Mouse (Mus musculus): ENCODE data around the gene Agrp. TPM values are rescaled to one million over a fixed set of nuclear protein-coding genes. Genes with fewer than 3 reads are reported as not detected.

The Agrp gene
- total and polyA plus RNA-seq, 2 experiments from 2014 or later: 0.53 TPM; not detected in 1

DNA sequence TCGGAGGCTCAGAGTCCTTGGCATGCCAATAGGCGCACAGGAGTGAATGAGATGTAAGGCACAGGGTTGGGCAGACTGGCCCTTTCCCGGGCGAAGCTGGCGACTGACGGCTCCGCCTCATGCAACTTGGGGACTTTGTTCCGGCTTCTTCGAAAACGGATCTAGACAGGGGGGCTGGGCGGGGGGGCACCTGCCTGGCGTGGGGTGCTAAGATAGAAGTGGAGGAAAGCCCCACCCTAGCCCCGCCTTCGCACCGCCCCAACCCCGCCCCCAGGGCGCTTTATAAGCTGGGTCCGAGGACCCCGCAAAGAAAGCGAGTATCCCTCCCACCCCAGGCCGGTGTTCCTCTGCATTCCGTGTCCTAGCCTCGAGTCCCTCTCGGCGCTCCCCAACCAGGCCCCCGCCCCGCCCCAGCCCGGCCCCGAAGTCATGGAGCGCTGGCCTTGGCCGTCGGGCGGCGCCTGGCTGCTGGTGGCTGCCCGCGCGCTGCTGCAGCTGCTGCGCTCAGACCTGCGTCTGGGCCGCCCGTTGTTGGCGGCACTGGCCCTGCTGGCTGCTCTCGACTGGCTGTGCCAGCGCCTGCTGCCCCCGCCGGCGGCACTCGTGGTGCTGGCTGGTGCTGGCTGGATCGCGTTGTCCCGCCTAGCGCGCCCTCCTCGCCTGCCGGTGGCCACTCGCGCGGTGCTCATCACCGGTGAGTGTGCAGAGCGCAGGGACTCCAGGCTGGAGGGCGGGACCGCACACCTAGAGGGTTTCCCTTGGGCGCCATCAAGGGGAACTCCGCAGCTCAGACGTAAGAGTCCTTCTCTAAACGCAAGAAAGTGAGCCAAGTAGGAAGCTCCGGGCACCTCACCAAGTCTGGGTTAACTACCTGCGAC lies 118.5 kb downstream of the Agrp start, which contains the start of gene Hsd11b2:
Hsd11b2 (plus strand) TSS at position 320 of the 878 bp plus-strand sequence.
- Histone ChIP-seq H3K9me3 (replicated peaks; ENCODE audit: control insufficient read depth, low read length) (no peaks in the 10 kb centered on the region), H3K4me3 (ENCODE audit: low read depth, low read length) (peak within 1 kb of the TSS; percentile 52), H3K4me2 (ENCODE audit: low read depth, low read length) (peak within 1 kb of the TSS; percentile 85), H3K4me1 (ENCODE audit: control insufficient read depth, insufficient read depth) (peaks cover 23% of the 10 kb centered on the region), H3K27me3 (ENCODE audit: control insufficient read depth, insufficient read depth, low read length) (peaks cover 39% of the 10 kb centered on the region), H3K27ac (ENCODE audit: low read depth) (no peak within 1 kb of the TSS), H3K36me3 (replicated peaks; ENCODE audit: control insufficient read depth, insufficient read depth, low read length) (peaks cover 16% of the 10 kb centered on the region; the same call in 1 of the 2 replicates), H3K9ac (replicated peaks; ENCODE audit: low read depth, low read length) (peak within 1 kb of the TSS; percentile 52)
- DNase-seq (ENCODE audit: low spot score) (no peak), ATAC-seq (ENCODE audit: insufficient read depth, low read depth) (peak; percentile 31)
- WGBS: 1% methylated on average over 64 of the region's 68 CpGs
- TF ChIP-seq CTCF (IDR thresholded peaks at IDR 0.05; ENCODE audit: low read depth): no peak
- no peak for TF ChIP-seq EP300 (IDR thresholded peaks at IDR 0.05; ENCODE audit: low read depth)

DNA sequence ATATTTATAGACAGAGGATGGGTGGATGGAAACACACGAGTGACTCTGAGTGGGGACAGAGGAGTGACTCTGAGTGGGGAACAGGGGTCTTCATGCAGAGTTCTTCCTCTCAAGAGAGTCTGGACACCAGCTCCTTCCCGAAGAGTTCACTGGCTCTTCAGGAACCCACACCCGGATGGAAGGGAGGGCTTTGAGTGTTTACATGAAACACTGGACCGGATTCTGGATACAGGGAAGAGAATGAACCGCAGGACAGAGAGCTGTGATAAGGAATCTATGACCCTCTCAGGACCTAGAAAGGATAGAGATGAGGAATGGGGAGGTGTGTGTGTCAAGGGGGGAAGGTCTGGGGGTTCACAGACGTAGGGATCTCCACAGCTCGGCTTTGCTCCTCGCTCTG lies 119.8 kb downstream of the Agrp start:
- H3K4me1 ChIP-seq (ENCODE audit: control insufficient read depth, insufficient read depth): peaks cover 23% of the 10 kb centered on the region
- H3K27me3 ChIP-seq (ENCODE audit: control insufficient read depth, insufficient read depth, low read length): peaks cover 39% of the 10 kb centered on the region
- WGBS: 37% methylated on average over 8 of the region's 8 CpGs
- H3K4me2 ChIP-seq (ENCODE audit: low read depth, low read length): no peak overlapping the region
- no peak overlapping the region for H3K9ac ChIP-seq (replicated peaks; ENCODE audit: low read depth, low read length)
- no peak overlapping the region for H3K27ac ChIP-seq (ENCODE audit: low read depth)
- no peaks in the 10 kb centered on the region for H3K9me3 ChIP-seq (replicated peaks; ENCODE audit: control insufficient read depth, low read length)
- 0 out of 2 replicates have a peak, but pooled peaks cover 3% of the 10 kb centered on the region for H3K36me3 ChIP-seq (replicated peaks; ENCODE audit: control insufficient read depth, insufficient read depth, low read length)
- no peak overlapping the region for H3K4me3 ChIP-seq (ENCODE audit: low read depth, low read length)
- DNase-seq (ENCODE audit: low spot score) (no peak), ATAC-seq (ENCODE audit: insufficient read depth, low read depth) (no peak)
- TF ChIP-seq EP300 (IDR thresholded peaks at IDR 0.05; ENCODE audit: low read depth): no peak
- TF ChIP-seq CTCF (IDR thresholded peaks at IDR 0.05; ENCODE audit: low read depth): no peak

MicroRNA genes within 50 kb of the gene (microRNA counts, 519-probe panel; counts per million panel counts)
- not detected for microRNA mmu-miR-1966

Small RNA genes within 50 kb of the gene (microRNA-seq; reads per million reads assigned to microRNA genes)
- gene Mir1966: not detected

Other genes with a start within 250 kb of the Agrp start
- not detected in 2 replicates for gene Kctd19, start 223.9 kb downstream of the Agrp start, total RNA-seq (2014; rRNA removed; ENCODE audit: low replicate concordance)
- not detected in 2 replicates for gene Kctd19, start 223.9 kb downstream of the Agrp start, polyA plus RNA-seq (2015; fragmentation: Nextera tagmentation; extraction: Ambion mirVana)
- gene Lrrc36, start 223.8 kb downstream of the Agrp start, total RNA-seq (2014; rRNA removed; ENCODE audit: low replicate concordance): 0.23 TPM in 1 of 2 replicates, not detected in the other
- 0.36 and 0.56 TPM in 2 replicates for gene Lrrc36, start 223.8 kb downstream of the Agrp start, polyA plus RNA-seq (2015; fragmentation: Nextera tagmentation; extraction: Ambion mirVana)
- gene Tppp3, start 165.9 kb downstream of the Agrp start, total RNA-seq (2014; rRNA removed; ENCODE audit: low replicate concordance): 12.9 and 19.8 TPM in 2 replicates
- 37.8 and 42.3 TPM in 2 replicates for gene Tppp3, start 165.9 kb downstream of the Agrp start, polyA plus RNA-seq (2015; fragmentation: Nextera tagmentation; extraction: Ambion mirVana)
- 37.8 and 56.2 TPM in 2 replicates for gene Zdhhc1, start 140.5 kb downstream of the Agrp start, total RNA-seq (2014; rRNA removed; ENCODE audit: low replicate concordance)
- 19.1 TPM in 2 replicates for gene Zdhhc1, start 140.5 kb downstream of the Agrp start, polyA plus RNA-seq (2015; fragmentation: Nextera tagmentation; extraction: Ambion mirVana)
- not detected in 2 replicates for gene Hsd11b2, start 118.6 kb downstream of the Agrp start, total RNA-seq (2014; rRNA removed; ENCODE audit: low replicate concordance)
- gene Hsd11b2, start 118.6 kb downstream of the Agrp start, polyA plus RNA-seq (2015; fragmentation: Nextera tagmentation; extraction: Ambion mirVana): 0.18 and 0.25 TPM in 2 replicates
- 52.1 and 60.8 TPM in 2 replicates for gene Atp6v0d1, start 71.3 kb downstream of the Agrp start, total RNA-seq (2014; rRNA removed; ENCODE audit: low replicate concordance)
- gene Atp6v0d1, start 71.3 kb downstream of the Agrp start, polyA plus RNA-seq (2015; fragmentation: Nextera tagmentation; extraction: Ambion mirVana): 57.5 and 58.9 TPM in 2 replicates
- 10.6 and 15.9 TPM in 2 replicates for gene Ripor1, start 32.1 kb downstream of the Agrp start, total RNA-seq (2014; rRNA removed; ENCODE audit: low replicate concordance)
- gene Ripor1, start 32.1 kb downstream of the Agrp start, polyA plus RNA-seq (2015; fragmentation: Nextera tagmentation; extraction: Ambion mirVana): 21.2 and 22.2 TPM in 2 replicates
- 13.7 and 21.3 TPM in 2 replicates for gene Ctcf, start 825 bp downstream of the Agrp start, total RNA-seq (2014; rRNA removed; ENCODE audit: low replicate concordance)
- gene Ctcf, start 825 bp downstream of the Agrp start, polyA plus RNA-seq (2015; fragmentation: Nextera tagmentation; extraction: Ambion mirVana): 42.0 and 42.3 TPM in 2 replicates
- gene Carmil2, start 48.9 kb upstream of the Agrp start, total RNA-seq (2014; rRNA removed; ENCODE audit: low replicate concordance): 1.3 and 1.4 TPM in 2 replicates
- gene Carmil2, start 48.9 kb upstream of the Agrp start, polyA plus RNA-seq (2015; fragmentation: Nextera tagmentation; extraction: Ambion mirVana): 0.05 and 0.10 TPM in 2 replicates
- 8.7 and 12.8 TPM in 2 replicates for gene Acd, start 63.7 kb upstream of the Agrp start, total RNA-seq (2014; rRNA removed; ENCODE audit: low replicate concordance)
- gene Acd, start 63.7 kb upstream of the Agrp start, polyA plus RNA-seq (2015; fragmentation: Nextera tagmentation; extraction: Ambion mirVana): 29.1 and 32.1 TPM in 2 replicates
- gene Pard6a, start 63.8 kb upstream of the Agrp start, total RNA-seq (2014; rRNA removed; ENCODE audit: low replicate concordance): 14.0 and 15.5 TPM in 2 replicates
- gene Pard6a, start 63.8 kb upstream of the Agrp start, polyA plus RNA-seq (2015; fragmentation: Nextera tagmentation; extraction: Ambion mirVana): 16.7 and 18.5 TPM in 2 replicates
- gene 4933405L10Rik, start 70.3 kb upstream of the Agrp start, total RNA-seq (2014; rRNA removed; ENCODE audit: low replicate concordance): not detected in 2 replicates
- gene 4933405L10Rik, start 70.3 kb upstream of the Agrp start, polyA plus RNA-seq (2015; fragmentation: Nextera tagmentation; extraction: Ambion mirVana): not detected in 2 replicates
- 1.1 and 11.1 TPM in 2 replicates for gene Enkd1, start 70.8 kb upstream of the Agrp start, total RNA-seq (2014; rRNA removed; ENCODE audit: low replicate concordance)
- 4.0 and 5.9 TPM in 2 replicates for gene Enkd1, start 70.8 kb upstream of the Agrp start, polyA plus RNA-seq (2015; fragmentation: Nextera tagmentation; extraction: Ambion mirVana)
- gene Gfod2, start 121.3 kb upstream of the Agrp start, total RNA-seq (2014; rRNA removed; ENCODE audit: low replicate concordance): 2.4 and 5.8 TPM in 2 replicates
- 6.5 and 6.6 TPM in 2 replicates for gene Gfod2, start 121.3 kb upstream of the Agrp start, polyA plus RNA-seq (2015; fragmentation: Nextera tagmentation; extraction: Ambion mirVana)
- 8.7 and 10.5 TPM in 2 replicates for gene Ranbp10, start 190.0 kb upstream of the Agrp start, total RNA-seq (2014; rRNA removed; ENCODE audit: low replicate concordance)
- gene Ranbp10, start 190.0 kb upstream of the Agrp start, polyA plus RNA-seq (2015; fragmentation: Nextera tagmentation; extraction: Ambion mirVana): 6.1 and 6.7 TPM in 2 replicates
- not detected in 2 replicates for gene Tsnaxip1, start 190.3 kb upstream of the Agrp start, total RNA-seq (2014; rRNA removed; ENCODE audit: low replicate concordance)
- gene Tsnaxip1, start 190.3 kb upstream of the Agrp start, polyA plus RNA-seq (2015; fragmentation: Nextera tagmentation; extraction: Ambion mirVana): 0.30 TPM in 1 of 2 replicates, not detected in the other
- 28.3 and 32.2 TPM in 2 replicates for gene Cenpt, start 215.9 kb upstream of the Agrp start, total RNA-seq (2014; rRNA removed; ENCODE audit: low replicate concordance)
- gene Cenpt, start 215.9 kb upstream of the Agrp start, polyA plus RNA-seq (2015; fragmentation: Nextera tagmentation; extraction: Ambion mirVana): 11.5 and 12.9 TPM in 2 replicates
- 59.5 and 81.1 TPM in 2 replicates for gene Thap11, start 217.7 kb upstream of the Agrp start, total RNA-seq (2014; rRNA removed; ENCODE audit: low replicate concordance)
- 35.5 and 36.6 TPM in 2 replicates for gene Thap11, start 217.7 kb upstream of the Agrp start, polyA plus RNA-seq (2015; fragmentation: Nextera tagmentation; extraction: Ambion mirVana)
- 19.4 and 38.0 TPM in 2 replicates for gene Nutf2, start 223.2 kb upstream of the Agrp start, total RNA-seq (2014; rRNA removed; ENCODE audit: low replicate concordance)
- gene Nutf2, start 223.2 kb upstream of the Agrp start, polyA plus RNA-seq (2015; fragmentation: Nextera tagmentation; extraction: Ambion mirVana): 135 and 147 TPM in 2 replicates
- gene Edc4, start 243.5 kb upstream of the Agrp start, total RNA-seq (2014; rRNA removed; ENCODE audit: low replicate concordance): 44.3 and 44.9 TPM in 2 replicates
- gene Edc4, start 243.5 kb upstream of the Agrp start, polyA plus RNA-seq (2015; fragmentation: Nextera tagmentation; extraction: Ambion mirVana): 15.1 and 18.1 TPM in 2 replicates

All from heart, postnatal 0 days (tissue).